ENCODE assay signal across 13 mouse cellular contexts in the genomic region with DNA sequence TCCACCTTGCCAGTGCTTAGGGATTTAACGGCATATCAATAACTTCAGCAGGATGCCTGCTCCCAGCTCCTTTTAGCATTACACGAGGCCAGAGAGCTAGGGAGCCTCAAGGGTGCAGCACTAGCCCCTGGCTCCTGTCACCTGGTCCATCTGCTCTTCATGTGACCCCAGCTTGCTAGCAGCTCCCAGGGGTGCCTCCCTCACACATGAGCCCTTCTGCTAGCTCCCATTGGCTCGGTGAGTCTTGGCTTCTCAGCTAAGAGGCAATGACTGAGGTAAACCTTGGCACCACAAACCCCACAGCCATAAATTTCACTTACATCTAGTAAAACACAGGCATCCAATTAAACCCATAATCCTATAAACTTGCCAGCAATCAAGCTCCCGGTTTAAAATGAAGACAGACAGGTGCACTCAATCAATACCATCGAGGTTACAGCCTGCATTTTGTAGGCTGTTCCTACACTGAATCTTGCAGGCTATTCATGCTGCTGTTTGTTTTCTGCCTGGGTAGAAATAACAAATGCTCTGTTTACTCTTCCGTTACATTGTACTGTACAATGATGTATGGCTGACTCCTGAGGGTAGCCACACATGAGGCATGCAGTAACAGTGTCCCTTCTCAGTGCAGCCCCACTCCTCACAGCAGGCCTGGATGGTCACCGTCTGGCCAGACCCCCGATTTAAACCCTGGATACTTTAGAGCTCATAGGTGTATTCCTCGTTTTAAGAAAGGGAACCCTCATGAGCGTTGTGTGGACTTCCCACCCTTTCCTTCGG.
DNase-seq lines count a peak whose midpoint lies in the region; ATAC-seq lines count a peak whose summit lies in the region.
"Had no signal": no experiment of that assay in that cellular context is flagged by ENCODE, and none has a peak within 500 bp of the region (broad histone marks: within the 10 kb centered on the region; RNA-seq: fewer than 3 reads in every experiment).

No protein-coding gene starts in this region.

- H3K27ac ChIP-seq in embryonic facial prominence, embryonic 14.5 days (replicated peaks; ENCODE audit: low read depth, low read length) = no peak overlapping the region
- H3K27ac ChIP-seq in hindbrain, embryonic 14.5 days = no peak overlapping the region
- H3K27ac ChIP-seq in neural tube, embryonic 13.5 days (replicated peaks) = peak overlapping the region; percentile 43
- no peak overlapping the region for H3K27ac ChIP-seq in kidney, embryonic 14.5 days (ENCODE audit: low read depth, low read length)
- H3K27ac ChIP-seq: lung, embryonic 15.5 days had no signal

- 59% methylated on average over 11 of the region's 11 CpGs for WGBS in embryonic facial prominence, embryonic 14.5 days
- WGBS in hindbrain, embryonic 14.5 days = 57% methylated on average over 11 of the region's 11 CpGs
- WGBS in neural tube, embryonic 13.5 days = 49% methylated on average over 11 of the region's 11 CpGs
- 57% methylated on average over 11 of the region's 11 CpGs for WGBS in kidney, embryonic 14.5 days

- no peaks in the 10 kb centered on the region for H3K27me3 ChIP-seq in embryonic facial prominence, embryonic 14.5 days (replicated peaks; ENCODE audit: control insufficient read depth, insufficient read depth, low read length)
- H3K27me3 ChIP-seq in hindbrain, embryonic 14.5 days (ENCODE audit: control insufficient read depth, insufficient read depth, low read length) = no peaks in the 10 kb centered on the region
- no peaks in the 10 kb centered on the region for H3K27me3 ChIP-seq in neural tube, embryonic 13.5 days
- no peaks in the 10 kb centered on the region for H3K27me3 ChIP-seq in kidney, embryonic 14.5 days (ENCODE audit: control insufficient read depth, insufficient read depth, low read length)
- H3K27me3 ChIP-seq: lung, embryonic 15.5 days had no signal

- peak; percentile 26; the same call in 1 of the 2 replicates for ATAC-seq in embryonic facial prominence, embryonic 14.5 days (ENCODE audit: low read depth)
- 0 out of 2 replicates have a peak, but pooled peaks have one; percentile 17 for ATAC-seq in hindbrain, embryonic 14.5 days (ENCODE audit: low FRiP score)
- peak; percentile 87 for ATAC-seq in neural tube, embryonic 13.5 days (ENCODE audit: low read depth)
- no peak for ATAC-seq in kidney, embryonic 14.5 days (ENCODE audit: low FRiP score, low TSS enrichment)

- DNase-seq in heart, adult 11 months = peak; percentile 88
- DNase-seq in heart, adult 9 months (ENCODE audit: low spot score in 2 of 2) = no peak
- peak; percentile 20 for DNase-seq in embryonic facial prominence, embryonic 14.5 days (ENCODE audit: low spot score)
- DNase-seq in hindbrain, embryonic 14.5 days (ENCODE audit: low spot score) = no peak
- no peak for DNase-seq in adrenal gland, adult (ENCODE audit: inconsistent age in 2 of 2, low spot score in 1 of 2)
- DNase-seq: kidney, adult 9 months; liver; right cerebral cortex, postnatal 25 days; thymus, postnatal 14 days had no signal

- H3K9ac ChIP-seq in embryonic facial prominence, embryonic 14.5 days (ENCODE audit: low read depth, low read length) = no peak overlapping the region
- H3K9ac ChIP-seq in hindbrain, embryonic 14.5 days = no peak overlapping the region
- H3K9ac ChIP-seq in neural tube, embryonic 13.5 days = no peak overlapping the region
- no peak overlapping the region for H3K9ac ChIP-seq in kidney, embryonic 14.5 days (ENCODE audit: low read depth, low read length)
- H3K9ac ChIP-seq: lung, embryonic 15.5 days had no signal

- no peak overlapping the region for H3K4me2 ChIP-seq in embryonic facial prominence, embryonic 14.5 days (ENCODE audit: low read depth, low read length)
- no peak overlapping the region for H3K4me2 ChIP-seq in hindbrain, embryonic 14.5 days (replicated peaks)
- H3K4me2 ChIP-seq in neural tube, embryonic 13.5 days = no peak overlapping the region
- H3K4me2 ChIP-seq in kidney, embryonic 14.5 days (replicated peaks; ENCODE audit: low read depth, low read length) = no peak overlapping the region
- H3K4me2 ChIP-seq: heart, embryonic 11.5 days; lung, embryonic 15.5 days had no signal

- H3K4me1 ChIP-seq in embryonic facial prominence, embryonic 14.5 days (ENCODE audit: control insufficient read depth, insufficient read depth, low read length) = no peaks in the 10 kb centered on the region
- peaks cover 12% of the 10 kb centered on the region; the same call in 1 of the 2 replicates for H3K4me1 ChIP-seq in hindbrain, embryonic 14.5 days (replicated peaks; ENCODE audit: control insufficient read depth, insufficient read depth, low read length)
- H3K4me1 ChIP-seq in neural tube, embryonic 13.5 days (replicated peaks) = peaks cover 10% of the 10 kb centered on the region
- H3K4me1 ChIP-seq in kidney, embryonic 14.5 days (ENCODE audit: control insufficient read depth, insufficient read depth, low read length) = no peaks in the 10 kb centered on the region
- H3K4me1 ChIP-seq: lung, embryonic 15.5 days had no signal

- no peaks in the 10 kb centered on the region for H3K36me3 ChIP-seq in embryonic facial prominence, embryonic 14.5 days (ENCODE audit: control insufficient read depth, insufficient read depth, low read length)
- H3K36me3 ChIP-seq in hindbrain, embryonic 14.5 days (replicated peaks; ENCODE audit: control insufficient read depth, insufficient read depth) = no peaks in the 10 kb centered on the region
- no peaks in the 10 kb centered on the region for H3K36me3 ChIP-seq in neural tube, embryonic 13.5 days
- H3K36me3 ChIP-seq in kidney, embryonic 14.5 days (ENCODE audit: control insufficient read depth, insufficient read depth, low read length) = no peaks in the 10 kb centered on the region
- H3K36me3 ChIP-seq: lung, embryonic 15.5 days had no signal

- H3K4me3 ChIP-seq in embryonic facial prominence, embryonic 14.5 days (ENCODE audit: low read depth, low read length) = no peak overlapping the region
- no peak overlapping the region for H3K4me3 ChIP-seq in hindbrain, embryonic 14.5 days (replicated peaks; ENCODE audit: low read length)
- H3K4me3 ChIP-seq in neural tube, embryonic 13.5 days = no peak overlapping the region
- no peak overlapping the region for H3K4me3 ChIP-seq in kidney, embryonic 14.5 days (ENCODE audit: low read length)
- H3K4me3 ChIP-seq: lung, embryonic 15.5 days had no signal

- no peaks in the 10 kb centered on the region for H3K9me3 ChIP-seq in embryonic facial prominence, embryonic 14.5 days (ENCODE audit: control insufficient read depth, low read length)
- no peaks in the 10 kb centered on the region for H3K9me3 ChIP-seq in hindbrain, embryonic 14.5 days (ENCODE audit: control insufficient read depth, low read length)
- H3K9me3 ChIP-seq in neural tube, embryonic 13.5 days = no peaks in the 10 kb centered on the region
- H3K9me3 ChIP-seq in kidney, embryonic 14.5 days (ENCODE audit: control insufficient read depth, low read length) = no peaks in the 10 kb centered on the region
- H3K9me3 ChIP-seq: lung, embryonic 15.5 days had no signal

Comparison
In these comparisons a context has a peak if more than half of its experiments do, and no peak if none do; other contexts are left out.
1. DNase-seq: peak in heart, adult 11 months (single experiment) and embryonic facial prominence, embryonic 14.5 days (single experiment); none in heart, adult 9 months (0 of 2), hindbrain, embryonic 14.5 days (single experiment) and adrenal gland, adult (0 of 2).